ENCODE assay signal across 8 mouse cellular contexts in genomic region chr9:69990346-69990745, GRCm38 (mm10). TPM values are rescaled to one million over a fixed set of nuclear protein-coding genes. Genes with fewer than 3 reads are reported as not detected.
A peak's percentile ranks its signal among the peaks of the same experiment; 100 is the strongest.
DNase-seq lines count a peak whose midpoint lies in the region; ATAC-seq and TF ChIP-seq lines count a peak whose summit lies in the region.

No protein-coding gene starts in this region.

- DNase-seq in heart, postnatal 10 days: no peak
- DNase-seq in ES-E14 (ENCODE audit: low read depth, low spot score): no peak
- DNase-seq in forebrain, postnatal 0 days: peak; percentile 10
- DNase-seq in frontal cortex, postnatal 14 days (ENCODE audit: low spot score in 2 of 2): no peak
- no peak for DNase-seq in adrenal gland, adult (ENCODE audit: inconsistent age in 2 of 2, low spot score in 1 of 2)
- no peak for DNase-seq in kidney, postnatal 36 days

- no peaks in the 10 kb centered on the region for H3K9me3 ChIP-seq in heart, embryonic 12.5 days (replicated peaks)
- no peaks in the 10 kb centered on the region for H3K9me3 ChIP-seq in ES-E14 (ENCODE audit: control insufficient read depth, insufficient read depth, low read depth, low read length)
- no peaks in the 10 kb centered on the region for H3K9me3 ChIP-seq in forebrain, postnatal 0 days (ENCODE audit: low read length)

- intact Hi-C loops in heart, postnatal 10 days (cut with DNase I): no loop called here

- in situ Hi-C loops in ES-E14 (cut with MboI; ENCODE audit: low sequenced_read_pairs in 2 of 2, unreplicated experiment in 2 of 2): no loop called here

- no peak for TF ChIP-seq CTCF in forebrain, postnatal 0 days (IDR thresholded peaks at IDR 0.05; ENCODE audit: low read depth)

- 12% methylated on average over 5 of the region's 5 CpGs for WGBS in heart, embryonic 12.5 days
- WGBS in forebrain, postnatal 0 days: 10% methylated on average over 5 of the region's 5 CpGs

- no peaks in the 10 kb centered on the region for H3K27me3 ChIP-seq in heart, embryonic 12.5 days (replicated peaks)
- H3K27me3 ChIP-seq in forebrain, postnatal 0 days (ENCODE audit: insufficient read depth, low read length): no peaks in the 10 kb centered on the region

- H3K9ac ChIP-seq in heart, embryonic 12.5 days: no peak overlapping the region
- H3K9ac ChIP-seq in ES-E14 (ENCODE audit: insufficient read depth, low read depth, low read length, poor library complexity, severe bottlenecking): no peak overlapping the region
- H3K9ac ChIP-seq in forebrain, postnatal 0 days: peak overlapping the region; percentile 98

- H3K4me1 ChIP-seq in heart, embryonic 12.5 days (replicated peaks): peaks cover 47% of the 10 kb centered on the region
- H3K4me1 ChIP-seq in ES-E14 (ENCODE audit: control insufficient read depth in 2 of 2, insufficient read depth in 2 of 2, low read length in 2 of 2, poor library complexity in 1 of 2): peaks cover 2 to 4% of the 10 kb centered on the region in 2 experiments; a peak in 2 of 4 replicates
- H3K4me1 ChIP-seq in forebrain, postnatal 0 days (ENCODE audit: insufficient read depth): peaks cover 8% of the 10 kb centered on the region; the same call in 1 of the 2 replicates

- H3K27ac ChIP-seq in heart, embryonic 12.5 days (ENCODE audit: poor library complexity, severe bottlenecking): no peak overlapping the region
- no peak overlapping the region for H3K27ac ChIP-seq in ES-E14 (ENCODE audit: insufficient read depth, low read depth, low read length, poor library complexity, severe bottlenecking)
- no peak overlapping the region for H3K27ac ChIP-seq in forebrain, postnatal 0 days (ENCODE audit: low read depth, low read length)

- no peak for ATAC-seq in heart, embryonic 12.5 days (ENCODE audit: insufficient number of reproducible peaks, low FRiP score)
- ATAC-seq in forebrain, postnatal 0 days: no peak
- ATAC-seq in megakaryocyte progenitor cell, adult 5-6 weeks (replicated peaks; ENCODE audit: poor library complexity): 0 out of 2 replicates have a peak, but pooled peaks have one; percentile 32

- peaks cover 17% of the 10 kb centered on the region for H3K36me3 ChIP-seq in heart, embryonic 12.5 days
- 0 out of 2 replicates have a peak, but pooled peaks cover 3% of the 10 kb centered on the region for H3K36me3 ChIP-seq in ES-E14 (ENCODE audit: control insufficient read depth, insufficient read depth, low read length, poor library complexity, severe bottlenecking)
- peaks cover 12% of the 10 kb centered on the region for H3K36me3 ChIP-seq in forebrain, postnatal 0 days (ENCODE audit: insufficient read depth)

- peak overlapping the region; percentile 80 for H3K4me2 ChIP-seq in heart, embryonic 12.5 days
- H3K4me2 ChIP-seq in forebrain, postnatal 0 days (ENCODE audit: low read depth): peak overlapping the region; percentile 65

- H3K4me3 ChIP-seq in heart, embryonic 12.5 days: peak overlapping the region; percentile 96
- H3K4me3 ChIP-seq in ES-E14 (ENCODE audit: insufficient read depth in 1 of 2, low read depth in 1 of 2, low read length in 2 of 2, poor library complexity in 1 of 2, severe bottlenecking in 1 of 2): peak overlapping the region in 1 of 2 experiments; percentile 83; a peak in 2 of 4 replicates
- peak overlapping the region; percentile 99 for H3K4me3 ChIP-seq in forebrain, postnatal 0 days (ENCODE audit: low read depth, low read length)

TF ChIP-seq in ES-E14, 5 proteins besides CTCF, POLR2A, EP300 and RAD21:
- TF ChIP-seq ZC3H11A (IDR thresholded peaks at IDR 0.05; ENCODE audit: borderline replicate concordance, low read depth, low read length) (no peak), ZNF384 (IDR thresholded peaks at IDR 0.05; ENCODE audit: low read depth, low read length) (peak; percentile 25; the same call in 1 of the 2 replicates)

RNA-seq across cellular contexts. Expression of gene Bnip2, which starts 1.1 kb away (rescaled TPM):
- 119 and 127 TPM in 2 replicates for polyA plus RNA-seq in heart, embryonic 12.5 days (2016; fragmentation: Nextera tagmentation; extraction: Ambion mirVana)
- 100 to 1,000 TPM; 102 to 107 TPM for total RNA-seq in heart, postnatal 10 days (2021)
- total RNA-seq in ES-E14 (2012; rRNA removed): 63.6 and 68.9 TPM in 2 replicates
- total RNA-seq in forebrain, postnatal 0 days (2014; rRNA removed): 69.4 and 75.0 TPM in 2 replicates
- 48.5 and 53.2 TPM in 2 replicates for polyA plus RNA-seq in forebrain, postnatal 0 days (2015; fragmentation: Nextera tagmentation; extraction: Ambion mirVana)
- total RNA-seq in megakaryocyte progenitor cell, adult 5-6 weeks (2015): 86.9 and 95.9 TPM in 2 replicates
- 133 and 153 TPM in 2 replicates for total RNA-seq in megakaryocyte progenitor cell, adult 5-6 weeks (2017)

RNA-seq across cellular contexts. Expression of gene Gtf2a2, which starts 22.0 kb away (rescaled TPM):
- 148 TPM in 2 replicates for polyA plus RNA-seq in heart, embryonic 12.5 days (2016; fragmentation: Nextera tagmentation; extraction: Ambion mirVana)
- 10 to 100 TPM; 73.3 to 77.8 TPM for total RNA-seq in heart, postnatal 10 days (2021)
- total RNA-seq in ES-E14 (2012; rRNA removed): 42.8 and 70.9 TPM in 2 replicates
- total RNA-seq in forebrain, postnatal 0 days (2014; rRNA removed): 139 and 206 TPM in 2 replicates
- 257 and 317 TPM in 2 replicates for polyA plus RNA-seq in forebrain, postnatal 0 days (2015; fragmentation: Nextera tagmentation; extraction: Ambion mirVana)
- total RNA-seq in megakaryocyte progenitor cell, adult 5-6 weeks (2015): 124 and 134 TPM in 2 replicates
- 114 and 115 TPM in 2 replicates for total RNA-seq in megakaryocyte progenitor cell, adult 5-6 weeks (2017)

RNA-seq across cellular contexts. Expression of gene Gcnt3, which starts 47.5 kb away (rescaled TPM):
- not detected in 2 replicates for polyA plus RNA-seq in heart, embryonic 12.5 days (2016; fragmentation: Nextera tagmentation; extraction: Ambion mirVana)
- not detected for total RNA-seq in heart, postnatal 10 days (2021)
- 1.1 and 1.3 TPM in 2 replicates for total RNA-seq in ES-E14 (2012; rRNA removed)
- not detected in 2 replicates for total RNA-seq in forebrain, postnatal 0 days (2014; rRNA removed)
- polyA plus RNA-seq in forebrain, postnatal 0 days (2015; fragmentation: Nextera tagmentation; extraction: Ambion mirVana): not detected in 2 replicates
- not detected in 2 replicates for total RNA-seq in megakaryocyte progenitor cell, adult 5-6 weeks (2015)
- total RNA-seq in megakaryocyte progenitor cell, adult 5-6 weeks (2017): not detected in 2 replicates
